Mouse (Mus musculus): ENCODE measurements around the gene Serinc1.
"Not testable (repeated sequence)": the region's sequence is repeated elsewhere in the genome, so short reads cannot be mapped to it uniquely, and the experiment has no call there.

The Serinc1 gene

DNA sequence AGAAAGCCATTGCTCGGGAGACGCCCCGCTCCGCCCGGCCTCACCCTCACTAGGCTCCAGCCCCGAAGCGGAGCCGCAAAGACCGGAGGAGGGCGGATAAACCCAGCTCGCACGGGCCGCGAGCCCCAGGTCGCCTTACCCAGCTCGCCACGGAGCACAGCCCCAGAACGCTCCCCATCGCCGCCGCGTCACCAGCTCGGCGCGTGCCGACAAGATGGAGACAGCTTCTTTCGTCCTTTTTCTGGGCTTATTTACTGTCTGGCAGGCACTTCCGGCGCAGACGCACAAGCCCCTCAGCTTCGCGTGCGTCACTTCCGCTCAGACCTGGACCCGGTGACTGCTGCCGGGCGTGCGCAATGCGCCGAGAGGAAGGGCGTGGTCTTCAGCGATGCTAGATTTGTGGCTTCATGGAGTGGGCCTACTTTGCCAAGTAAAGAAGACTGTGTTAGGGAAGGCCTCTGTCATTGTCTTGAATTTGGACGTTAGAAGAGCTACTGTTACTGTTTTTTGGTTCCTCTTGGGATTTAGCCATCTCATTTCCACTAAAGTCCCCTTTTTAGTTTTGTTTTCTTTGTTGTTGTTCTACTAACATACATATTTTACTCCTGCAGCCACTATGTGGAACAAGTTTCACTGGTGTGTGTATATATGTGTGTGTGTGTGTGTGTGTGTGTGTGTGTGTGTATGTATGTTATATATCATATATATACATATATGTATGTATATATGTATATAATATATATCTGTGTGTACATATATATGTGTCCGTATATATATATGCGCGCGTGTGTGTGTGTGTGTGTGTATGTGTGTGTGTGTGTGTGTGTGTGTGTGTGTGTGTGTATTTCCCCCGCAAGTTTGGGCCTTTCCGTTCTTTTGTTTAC, at the start of gene Serinc1:
Gene Serinc1, minus strand, starts transcription at position 313 of the 884 bp plus-strand sequence.
- peak; percentile 97 for DNase-seq (ENCODE audit: low read depth)

DNA sequence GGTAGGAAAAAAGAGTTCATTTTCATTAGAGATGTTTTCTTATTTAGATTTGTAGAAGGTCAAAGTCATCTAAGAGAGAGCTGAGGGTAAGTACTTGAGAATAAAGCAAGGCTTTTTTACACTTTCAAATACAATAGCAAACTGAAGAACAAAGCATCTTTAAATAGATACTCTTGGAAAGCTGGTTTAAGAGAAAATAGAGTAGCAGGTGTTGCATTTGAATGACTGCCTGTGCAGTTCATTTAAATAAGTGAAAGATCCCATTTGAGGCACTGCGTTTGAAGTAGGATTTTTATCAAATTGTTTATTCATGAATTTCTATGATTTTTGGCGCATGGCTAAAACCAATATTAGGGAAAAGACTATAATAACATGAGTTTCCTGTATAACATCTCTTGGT, 44.4 kb upstream of the Serinc1 start:
- DNase-seq (ENCODE audit: low read depth), result no peak

DNA sequence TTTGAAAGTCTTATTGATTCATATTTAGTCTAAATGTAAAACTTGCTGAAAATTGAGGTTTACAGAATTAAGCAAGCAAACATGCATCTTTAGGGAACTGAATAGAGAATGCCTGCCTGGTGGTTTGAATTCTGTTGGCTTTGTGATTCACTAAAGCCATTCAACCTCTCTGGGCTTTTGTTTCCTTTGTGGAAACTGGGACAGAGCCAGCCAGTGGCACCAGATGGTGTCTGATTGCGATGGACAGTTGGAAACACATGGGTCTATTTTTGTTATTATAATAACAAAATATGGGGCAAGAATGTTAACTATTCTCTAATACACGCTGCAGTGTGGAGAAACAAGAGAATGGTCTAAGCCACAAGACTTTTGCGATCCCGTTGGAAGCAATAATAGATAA, 39.8 kb upstream of the Serinc1 start:
- DNase-seq (ENCODE audit: low read depth), result no peak

DNA sequence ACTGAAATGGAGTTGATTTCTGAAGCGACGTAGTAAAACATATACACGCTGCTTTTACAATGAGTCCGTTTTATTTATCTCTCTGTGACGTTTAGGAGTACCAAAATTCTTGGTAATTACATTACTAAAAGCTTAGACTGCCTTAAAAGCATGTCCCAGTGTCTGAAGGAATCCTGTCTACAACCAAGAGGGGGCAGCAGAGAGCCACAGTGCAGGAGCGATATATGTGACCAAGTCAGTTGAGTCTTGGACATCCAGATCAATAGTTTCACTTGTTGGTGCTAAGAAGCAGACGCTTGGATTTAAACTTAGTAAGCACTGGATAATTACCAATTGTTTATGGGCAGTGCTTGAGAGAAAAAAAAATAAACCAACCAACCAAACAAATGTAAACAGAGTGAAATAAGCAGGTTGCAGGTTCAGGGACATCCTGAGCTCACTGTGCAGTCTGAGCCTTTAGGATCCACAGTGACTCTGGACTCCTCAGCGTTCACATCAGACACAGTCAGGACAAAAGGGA, 38.9 kb upstream of the Serinc1 start:
- peak; percentile 64 for DNase-seq (ENCODE audit: low read depth)

DNA sequence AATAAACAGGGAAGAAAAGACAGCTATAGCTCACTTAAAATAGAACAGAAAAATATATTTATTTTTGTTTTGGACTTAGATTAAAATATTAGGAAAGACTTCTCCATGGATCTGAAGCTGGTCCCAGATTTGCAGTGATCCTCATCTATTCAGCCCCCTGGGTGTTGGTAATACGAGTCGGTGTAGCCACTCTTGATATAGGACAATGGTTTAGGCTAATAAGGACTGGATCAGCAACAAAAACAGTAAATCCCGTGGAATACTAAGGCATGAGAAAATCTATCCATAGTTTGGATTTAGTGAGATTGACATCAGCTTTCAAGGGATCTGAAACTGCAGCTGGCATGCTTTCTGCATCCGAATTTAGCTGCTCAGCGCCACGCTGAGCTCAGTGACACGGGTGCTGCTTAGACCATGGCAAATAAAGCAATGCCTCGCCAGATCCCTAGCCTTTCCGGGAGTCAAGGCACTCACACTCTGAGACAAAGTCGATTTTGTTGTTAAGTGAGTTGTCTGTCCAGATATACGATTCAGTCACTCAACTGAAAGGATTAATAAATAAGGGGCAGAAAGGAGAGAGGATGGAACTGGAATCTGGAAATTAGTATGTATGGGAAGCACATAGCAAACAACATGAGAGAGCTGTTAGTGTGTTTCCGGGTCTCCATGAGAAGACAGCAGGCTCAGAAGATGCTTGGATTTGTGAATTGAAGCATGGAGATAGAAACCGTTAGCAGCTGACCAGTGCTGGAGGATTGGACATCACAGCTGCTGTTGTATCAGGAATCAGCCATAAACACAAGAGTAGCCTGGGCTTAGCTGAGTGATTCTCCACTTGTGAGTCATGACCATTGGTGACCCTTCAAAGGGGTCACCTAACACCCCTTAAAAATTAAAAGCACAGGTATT, 36.9 kb upstream of the Serinc1 start:
- DNase-seq (ENCODE audit: low read depth), result no peak

DNA sequence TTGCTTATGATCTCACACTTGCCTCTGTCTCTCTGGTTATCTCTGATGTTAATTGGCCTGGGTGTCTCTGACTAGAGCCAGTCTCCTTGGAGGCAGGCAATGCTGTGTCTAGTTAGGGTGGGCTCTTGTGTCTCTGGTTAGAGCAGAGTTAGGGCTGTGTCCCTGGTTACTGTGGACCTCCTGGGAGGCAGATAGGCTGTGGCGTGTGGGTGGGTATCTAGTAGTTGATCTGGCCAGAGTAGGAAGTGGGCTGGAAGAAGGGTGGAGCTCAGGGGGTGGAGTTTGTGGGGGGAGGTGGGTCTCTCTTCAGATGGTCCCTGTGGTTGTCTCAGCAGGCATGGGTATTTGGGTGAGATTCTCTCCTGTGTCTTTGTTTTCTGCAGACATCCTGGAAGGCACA, 33.9 kb upstream of the Serinc1 start:
- peak; percentile 22 for DNase-seq (ENCODE audit: low read depth)

DNA sequence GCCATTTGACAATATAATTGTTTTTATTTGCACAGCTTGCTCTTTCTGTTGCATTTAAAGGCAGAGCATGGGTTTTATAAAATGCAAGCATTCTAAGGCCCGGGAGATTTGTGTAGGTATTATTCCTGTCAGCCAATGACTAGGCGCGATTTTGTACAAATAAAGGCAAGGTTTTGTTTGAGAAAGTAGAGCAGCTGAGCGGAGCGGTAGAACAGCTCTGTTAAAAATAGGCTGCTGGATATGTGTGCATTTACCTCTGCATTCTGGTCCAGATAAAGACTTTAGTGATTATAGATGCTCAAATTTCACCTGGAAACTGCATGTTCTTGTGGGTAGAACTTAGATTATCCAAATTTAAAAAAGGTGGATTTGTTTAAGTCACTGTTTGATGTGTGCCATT, 25.3 kb upstream of the Serinc1 start:
- no peak for DNase-seq (ENCODE audit: low read depth)

DNA sequence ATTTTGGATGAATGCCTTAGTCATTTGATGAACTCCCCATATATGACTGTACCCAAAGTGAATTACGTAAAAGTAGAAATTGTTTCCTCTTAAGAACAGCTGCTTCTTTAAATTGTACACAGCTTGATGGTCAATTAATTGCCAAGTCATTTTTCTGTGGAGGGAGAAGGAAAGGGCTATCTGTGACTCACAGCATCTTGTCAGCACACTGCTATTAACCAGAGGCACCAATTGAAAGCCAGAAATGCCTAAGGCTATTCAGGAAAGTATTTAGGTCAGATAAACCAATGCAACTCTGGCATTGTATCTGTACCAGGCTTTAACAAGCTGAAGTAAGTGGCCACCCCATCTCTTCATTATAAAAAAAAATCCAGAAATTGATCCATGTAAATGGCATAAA, 21.4 kb upstream of the Serinc1 start:
- peak; percentile 33 for DNase-seq (ENCODE audit: low read depth)

DNA sequence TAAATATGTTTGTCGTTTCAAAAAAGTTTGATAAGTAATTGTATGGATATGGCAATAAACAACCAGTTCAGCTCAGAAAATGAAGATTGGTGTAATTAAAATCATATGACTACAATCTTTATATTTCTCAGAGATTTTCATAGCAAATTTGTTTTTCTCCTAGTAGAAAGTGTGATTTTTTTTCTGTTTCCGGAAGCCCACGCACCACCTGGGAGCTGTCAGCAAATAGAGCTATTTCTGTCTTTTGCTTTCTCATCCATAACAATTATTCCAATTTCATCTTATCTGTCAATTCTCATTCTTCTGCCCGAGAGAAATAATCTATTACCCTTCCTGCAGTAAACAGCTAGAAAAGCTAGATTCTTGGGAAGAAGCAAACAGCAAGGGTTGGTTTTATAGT, 17.3 kb upstream of the Serinc1 start:
- DNase-seq (ENCODE audit: low read depth), result no peak

DNA sequence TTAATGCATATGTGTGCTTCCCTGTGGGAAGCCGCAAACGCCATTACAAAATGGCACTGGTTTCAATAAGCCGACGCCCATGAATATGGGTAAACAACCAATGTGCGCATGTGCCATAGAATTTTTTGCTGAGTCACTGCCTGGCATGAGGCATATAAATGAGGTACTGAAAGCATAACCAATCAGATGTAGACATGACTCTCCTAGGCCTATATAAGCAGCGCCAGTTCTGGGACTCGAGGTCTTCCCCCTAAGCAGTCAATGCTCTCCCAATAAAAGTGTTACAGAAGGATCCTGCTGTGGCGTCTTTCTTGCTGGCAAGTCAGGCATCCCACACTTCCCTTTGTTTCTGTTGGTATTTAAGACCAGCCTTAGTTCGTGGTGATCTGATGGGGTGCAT, 11.6 kb upstream of the Serinc1 start:
- not testable (repeated sequence) for DNase-seq (ENCODE audit: low read depth)

DNA sequence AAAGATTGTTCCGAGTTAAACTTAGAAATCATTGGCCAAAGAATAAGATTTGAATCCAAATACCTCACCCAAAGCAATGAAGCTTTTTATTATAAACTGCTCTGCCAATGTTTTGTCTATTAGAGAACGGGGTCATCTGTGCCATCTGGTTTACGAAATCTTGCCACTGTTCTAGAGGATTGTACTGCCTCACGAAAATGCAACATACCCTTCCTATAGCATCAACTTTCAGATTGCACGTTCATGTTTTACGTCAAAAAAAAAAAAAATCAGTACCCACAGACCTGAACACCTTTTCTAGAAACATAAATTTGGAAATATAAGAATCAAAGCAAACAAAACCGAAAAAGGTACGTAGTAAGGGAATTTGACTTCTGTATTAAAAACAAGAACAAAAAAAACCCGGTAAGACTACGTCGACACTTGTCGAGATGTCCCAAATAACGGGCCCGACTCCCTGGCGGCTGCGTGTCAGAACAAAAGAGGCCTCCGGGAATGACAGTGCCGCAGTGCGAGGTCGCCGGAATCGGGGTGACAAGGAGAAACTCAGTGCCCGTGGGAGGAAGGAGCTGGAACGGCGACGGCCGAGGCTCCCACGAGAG, 613 bp downstream of the Serinc1 start:
- peak; percentile 59 for DNase-seq (ENCODE audit: low read depth)

DNA sequence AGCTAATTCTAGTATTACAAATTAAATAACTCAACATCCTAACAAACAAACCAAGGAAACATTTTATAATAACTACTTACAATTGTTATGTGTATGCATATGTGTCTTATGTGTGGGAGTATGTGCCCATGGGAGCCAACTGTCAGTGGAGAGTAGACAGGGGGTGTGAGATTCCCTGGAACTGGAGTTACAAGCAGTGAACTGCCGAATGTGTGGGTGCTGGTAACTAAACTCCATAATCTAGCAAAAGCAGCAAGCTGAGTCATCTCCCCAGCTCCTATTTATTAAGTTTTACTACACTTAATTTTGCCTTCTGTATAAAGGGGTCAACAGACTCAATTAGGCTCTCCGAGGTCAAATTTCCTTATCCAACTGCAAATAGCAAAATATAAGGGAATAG, 1.3 kb downstream of the Serinc1 start:
- DNase-seq (ENCODE audit: low read depth), result peak; percentile 33

DNA sequence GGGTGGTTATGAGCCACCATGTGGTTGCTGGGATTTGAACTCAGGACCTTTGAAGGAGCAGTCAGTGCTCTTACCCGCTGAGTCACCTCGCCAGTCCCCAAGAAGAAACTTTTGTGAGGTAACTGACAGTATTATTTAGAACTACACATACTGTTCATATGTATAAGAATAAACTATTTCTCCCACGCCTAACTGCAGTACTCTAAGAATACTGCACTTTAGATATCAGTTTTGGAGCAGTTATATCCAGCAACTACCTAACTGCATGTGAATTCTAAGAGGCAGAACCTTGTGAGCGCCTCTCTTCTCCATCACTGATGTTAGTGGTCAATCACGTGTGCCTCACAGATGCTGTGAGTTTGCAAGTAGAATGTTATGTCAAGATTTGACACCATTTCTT, 5.9 kb downstream of the Serinc1 start:
- no peak for DNase-seq (ENCODE audit: low read depth)

DNA sequence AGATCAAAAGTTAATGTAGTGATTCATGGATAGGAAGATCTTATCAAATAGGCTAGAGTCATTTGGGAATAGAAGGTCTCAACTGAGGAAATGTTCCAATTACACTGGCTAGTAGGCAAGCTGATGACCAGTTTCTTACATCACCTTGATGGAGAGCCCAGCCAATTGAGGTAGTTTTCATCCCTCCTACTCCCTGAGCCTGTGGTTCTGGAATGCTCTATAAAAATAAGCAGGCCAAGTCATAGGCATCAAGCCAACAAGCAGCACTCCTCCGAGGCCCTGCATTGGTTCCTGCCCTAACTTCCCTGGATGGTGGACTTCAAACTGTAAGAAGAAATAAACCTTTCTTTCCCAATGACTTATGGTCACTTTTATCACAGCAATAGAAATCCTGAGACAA, 17.1 kb downstream of the Serinc1 start:
- no peak for DNase-seq (ENCODE audit: low read depth)

DNA sequence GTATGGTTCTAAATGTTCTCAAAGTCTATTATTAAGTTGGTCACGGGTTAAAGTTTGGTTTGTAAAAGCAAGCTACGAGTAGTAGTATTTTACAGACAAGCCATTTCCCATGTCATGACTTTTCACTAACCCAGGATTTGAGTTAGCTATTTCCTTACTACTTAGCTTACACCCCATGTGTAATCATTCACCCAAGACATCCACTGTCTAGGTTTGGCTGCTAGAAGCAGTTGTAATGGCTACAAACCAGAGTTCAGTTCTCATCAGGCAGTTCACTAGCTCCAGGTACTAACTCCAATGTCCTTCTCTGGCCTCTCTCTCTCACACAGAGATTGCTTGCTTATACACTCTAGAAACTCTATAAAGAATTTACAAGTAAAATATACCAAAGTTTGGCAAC, 17.7 kb downstream of the Serinc1 start:
- no peak for DNase-seq (ENCODE audit: low read depth)

DNA sequence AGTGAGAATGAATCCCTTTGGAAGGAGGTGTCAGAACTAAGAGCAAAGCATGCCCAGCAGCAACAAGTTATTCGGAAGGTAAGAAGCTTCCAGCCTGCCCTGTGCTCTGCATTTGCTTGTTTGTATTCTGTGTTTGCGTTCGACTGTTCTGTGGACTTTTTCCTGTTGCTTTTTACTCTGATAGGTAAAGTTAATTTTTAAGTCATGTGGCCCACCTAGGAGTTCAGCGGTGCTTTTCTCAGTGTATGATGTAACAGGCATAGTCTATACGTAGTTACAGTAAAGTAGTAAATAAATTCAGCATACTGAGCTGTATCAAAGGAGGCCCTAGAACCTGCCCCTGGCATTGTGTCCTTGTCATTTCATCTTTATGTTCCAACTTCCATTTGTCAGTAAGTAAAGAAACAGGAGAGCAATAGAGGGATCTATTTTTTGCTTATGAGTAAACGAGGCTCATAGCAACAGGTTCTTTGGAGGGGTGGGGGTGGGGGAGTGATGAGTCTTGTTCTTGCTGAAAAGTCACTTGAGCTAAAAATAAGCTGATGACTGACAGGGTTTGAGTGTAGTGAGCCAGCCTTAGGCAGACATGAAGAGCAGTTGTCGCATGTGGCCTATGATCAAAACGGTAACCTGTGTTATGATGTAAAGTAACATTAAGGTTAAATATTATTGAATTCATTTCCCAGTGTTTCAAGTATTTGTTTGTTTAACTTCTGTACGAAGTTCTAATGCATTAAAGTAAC, 32.7 kb downstream of the Serinc1 start:
- no peak for DNase-seq (ENCODE audit: low read depth)

DNA sequence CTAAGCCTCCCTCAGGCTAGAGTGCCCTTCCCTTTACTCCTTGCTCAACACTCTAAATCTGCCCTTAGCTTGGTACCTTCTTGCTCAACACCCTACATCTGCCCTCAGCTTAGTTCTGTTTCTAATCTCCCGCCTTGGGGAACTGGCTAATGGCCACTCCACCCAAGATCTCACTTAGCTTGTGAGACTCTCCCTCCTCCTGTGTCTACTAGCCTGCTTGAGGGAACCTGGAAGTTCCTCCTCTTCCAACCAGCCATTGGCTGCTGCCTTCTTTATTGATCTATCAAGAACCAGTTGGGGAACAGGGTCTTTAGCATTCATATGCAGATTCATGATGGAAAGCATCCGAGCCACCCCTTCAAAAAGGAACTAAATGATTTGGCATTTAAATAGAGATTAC, 40.3 kb downstream of the Serinc1 start:
- DNase-seq (ENCODE audit: low read depth), result peak; percentile 60

DNA sequence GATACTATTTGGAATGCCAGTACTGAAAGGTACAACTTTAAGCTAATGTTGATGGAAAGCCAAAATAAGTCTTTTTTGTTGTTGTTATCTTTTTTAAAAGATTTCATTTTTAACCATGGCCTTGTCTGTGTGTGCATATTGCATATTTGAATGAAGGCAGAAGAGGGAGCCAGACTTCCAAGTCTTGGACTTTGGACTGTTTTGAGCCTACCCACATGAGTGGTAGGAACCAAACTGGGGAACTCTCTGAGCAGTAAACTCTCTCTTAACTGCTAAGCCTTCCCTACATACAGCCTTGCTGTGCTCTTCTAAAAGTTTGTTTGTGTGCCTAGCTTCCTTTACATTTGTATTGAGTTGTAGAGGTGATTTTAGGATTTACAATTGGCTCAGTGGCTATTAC, 43.7 kb downstream of the Serinc1 start:
- peak; percentile 50 for DNase-seq (ENCODE audit: low read depth)

DNA sequence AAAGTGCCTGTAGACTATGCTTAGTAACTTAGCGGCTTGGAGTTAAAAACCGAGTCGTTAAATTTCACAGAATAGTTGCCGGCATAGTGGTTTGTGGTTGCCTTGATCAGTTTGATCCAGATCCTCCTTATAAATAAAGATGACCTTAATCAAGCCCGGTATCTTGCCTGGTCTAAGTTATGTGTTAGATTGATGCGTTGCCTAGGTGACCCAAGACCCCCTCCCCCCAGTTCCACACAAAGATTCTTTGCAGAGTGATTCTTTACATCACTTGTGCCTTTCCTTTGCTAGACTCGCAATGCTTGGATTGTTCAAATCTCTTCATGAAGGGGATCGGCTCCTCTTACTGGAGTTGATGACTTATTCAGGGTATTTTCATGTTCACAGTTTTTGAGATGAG, 45.1 kb downstream of the Serinc1 start:
- DNase-seq (ENCODE audit: low read depth), result peak; percentile 48

DNA sequence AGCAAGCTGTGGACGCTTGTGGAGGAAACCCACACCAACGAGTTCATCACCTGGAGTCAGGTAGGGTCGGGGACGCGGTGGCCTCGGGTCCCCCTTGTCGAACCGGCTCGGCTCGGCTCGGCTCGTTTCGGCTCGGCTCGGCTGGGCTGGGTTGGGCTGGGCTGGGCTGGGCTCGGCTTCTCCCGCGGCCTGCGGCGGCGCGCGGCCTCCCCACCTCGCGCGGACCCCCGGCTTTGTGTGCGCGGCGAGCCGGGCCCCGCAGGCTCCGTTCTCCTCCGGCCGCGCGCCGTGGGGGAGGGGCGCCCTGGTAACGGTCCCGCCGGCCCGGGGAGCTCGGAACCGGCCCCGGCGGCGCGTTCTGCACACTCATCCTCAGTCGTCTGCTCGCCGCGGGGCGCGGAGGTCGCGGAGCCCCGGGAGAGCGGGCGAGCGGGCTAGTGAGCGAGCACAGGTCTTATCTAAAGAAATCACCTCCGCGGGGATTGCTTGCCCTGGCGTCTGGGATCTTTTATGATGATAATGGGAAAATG, 45.7 kb downstream of the Serinc1 start:
- peak; percentile 33 for DNase-seq (ENCODE audit: low read depth)

DNA sequence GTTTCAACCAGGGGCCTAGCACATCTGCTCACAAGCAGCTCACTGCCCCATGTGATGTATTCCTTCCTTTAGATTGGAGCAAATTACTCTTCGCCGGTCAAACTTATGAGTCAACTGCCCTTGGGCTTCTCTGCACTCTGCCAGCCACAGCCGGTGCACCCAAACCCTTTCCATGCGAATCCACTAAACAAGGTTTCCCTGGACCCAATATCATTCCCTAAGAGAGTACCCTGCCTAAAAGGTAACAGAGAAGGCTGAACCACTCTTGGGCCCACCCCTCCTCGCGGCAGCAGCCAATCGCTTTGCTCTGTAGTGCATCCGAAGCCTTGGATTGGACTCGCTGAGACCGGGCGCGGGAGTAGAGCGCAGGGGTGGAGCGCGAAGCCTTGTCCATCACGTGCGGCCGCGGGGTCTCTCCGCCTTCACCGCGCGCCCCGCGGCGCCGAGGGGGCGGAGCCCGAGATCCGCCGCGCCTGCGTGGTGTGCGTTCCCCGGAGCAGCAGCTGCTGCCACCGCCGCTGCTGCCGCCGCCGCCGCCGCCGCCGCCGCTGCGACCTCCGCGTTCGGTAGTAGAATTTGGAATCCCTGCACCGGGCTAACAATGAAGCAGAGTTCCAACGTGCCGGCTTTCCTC, 46.3 kb downstream of the Serinc1 start, which contains the start of gene Hsf2:
Gene Hsf2, plus strand, starts transcription at position 478 of the 634 bp plus-strand sequence.
- peak; percentile 94 for DNase-seq (ENCODE audit: low read depth)

Measured in 416B (cell line).